Mouse (Mus musculus) cerebellum, adult 8-10 months (tissue): Measurements from ENCODE around the gene Msx2.
A peak's percentile ranks its signal among the peaks of the same experiment; 100 is the strongest.

Experiments
- DNase-seq: peaks from one replicate; pipeline ENCODE4 v3.0.0; 2022

Gene Msx2

GRCm38 (mm10) chr13:53472614-53473124 is at the start of gene Msx2:
Gene Msx2 (minus strand): TSS chr13:53473074.
- peak; percentile 16 for DNase-seq

GRCm38 (mm10) chr13:53521468-53521867 is 48.6 kb upstream of the Msx2 start:
- no peak for DNase-seq

- DNase-seq = no peak
Measured at GRCm38 (mm10) chr13:53520343-53520937, 47.6 kb upstream of the Msx2 start.

- no peak for DNase-seq
Measured at GRCm38 (mm10) chr13:53519727-53520126, 46.9 kb upstream of the Msx2 start.

GRCm38 (mm10) chr13:53518306-53518705 is 45.4 kb upstream of the Msx2 start:
- no peak for DNase-seq

GRCm38 (mm10) chr13:53514574-53514973 is 41.7 kb upstream of the Msx2 start:
- DNase-seq = no peak

GRCm38 (mm10) chr13:53511366-53511765 is 38.5 kb upstream of the Msx2 start:
- DNase-seq = no peak

- DNase-seq = no peak
Measured at GRCm38 (mm10) chr13:53502406-53502805, 29.5 kb upstream of the Msx2 start.

GRCm38 (mm10) chr13:53501561-53502253 is 28.8 kb upstream of the Msx2 start:
- no peak for DNase-seq

- DNase-seq = no peak
Measured at GRCm38 (mm10) chr13:53501057-53501456, 28.2 kb upstream of the Msx2 start.

GRCm38 (mm10) chr13:53486512-53486911 is 13.6 kb upstream of the Msx2 start:
- DNase-seq = no peak

- no peak for DNase-seq
Measured at GRCm38 (mm10) chr13:53475701-53476188, 2.9 kb upstream of the Msx2 start.

- no peak for DNase-seq
Measured at GRCm38 (mm10) chr13:53474491-53474890, 1.6 kb upstream of the Msx2 start.

- DNase-seq = no peak
Measured at GRCm38 (mm10) chr13:53473991-53474390, 1.1 kb upstream of the Msx2 start.

- DNase-seq = no peak
Measured at GRCm38 (mm10) chr13:53473291-53473690, 417 bp upstream of the Msx2 start.

- DNase-seq = no peak
Measured at GRCm38 (mm10) chr13:53471926-53472613, 804 bp downstream of the Msx2 start.

- DNase-seq = no peak
Measured at GRCm38 (mm10) chr13:53471411-53471810, 1.5 kb downstream of the Msx2 start.

GRCm38 (mm10) chr13:53470437-53471151 is 2.3 kb downstream of the Msx2 start:
- DNase-seq = no peak

GRCm38 (mm10) chr13:53469756-53470155 is 3.1 kb downstream of the Msx2 start:
- no peak for DNase-seq

GRCm38 (mm10) chr13:53468171-53468570 is 4.7 kb downstream of the Msx2 start:
- no peak for DNase-seq

- no peak for DNase-seq
Measured at GRCm38 (mm10) chr13:53466189-53466866, 6.5 kb downstream of the Msx2 start.

- no peak for DNase-seq
Measured at GRCm38 (mm10) chr13:53465191-53465820, 7.6 kb downstream of the Msx2 start.
